In genomic region chr5:112848586-112849280, GRCm38 (mm10) we compare ENCODE assay signal across 8 mouse cellular contexts. TPM values are rescaled to one million over a fixed set of nuclear protein-coding genes. Genes with fewer than 3 reads are reported as not detected.
DNase-seq lines count a peak whose midpoint lies in the region; ATAC-seq and TF ChIP-seq lines count a peak whose summit lies in the region.

No protein-coding gene starts in this region.

- no peaks in the 10 kb centered on the region for H3K36me3 ChIP-seq in intestine, postnatal 0 days (ENCODE audit: control insufficient read depth, insufficient read depth)
- H3K36me3 ChIP-seq in limb, embryonic 15.5 days: no peaks in the 10 kb centered on the region

- no peak overlapping the region for H3K27ac ChIP-seq in intestine, postnatal 0 days (ENCODE audit: low read depth, low read length)
- H3K27ac ChIP-seq in limb, embryonic 15.5 days: no peak overlapping the region

- H3K4me1 ChIP-seq in intestine, postnatal 0 days (replicated peaks; ENCODE audit: control insufficient read depth, insufficient read depth, low read length): no peaks in the 10 kb centered on the region
- H3K4me1 ChIP-seq in limb, embryonic 15.5 days: peaks cover 41% of the 10 kb centered on the region

- ATAC-seq in frontal cortex, adult (ENCODE audit: low TSS enrichment): peak; percentile 52
- ATAC-seq in intestine, postnatal 0 days: peak; percentile 88
- ATAC-seq in limb, embryonic 15.5 days (ENCODE audit: insufficient number of reproducible peaks, low FRiP score, low TSS enrichment, low read depth): no peak
- no peak for ATAC-seq in inflammation-experienced regulatory T-cells, adult 6 months

- H3K9me3 ChIP-seq in intestine, postnatal 0 days (ENCODE audit: control insufficient read depth): no peaks in the 10 kb centered on the region
- no peaks in the 10 kb centered on the region for H3K9me3 ChIP-seq in limb, embryonic 15.5 days

- TF ChIP-seq CTCF in intestine, postnatal 0 days (IDR thresholded peaks at IDR 0.05; ENCODE audit: low read depth): peak; percentile 93

- H3K9ac ChIP-seq in intestine, postnatal 0 days (ENCODE audit: low read depth, low read length): no peak overlapping the region
- H3K9ac ChIP-seq in limb, embryonic 15.5 days: no peak overlapping the region

- H3K27me3 ChIP-seq in intestine, postnatal 0 days (replicated peaks; ENCODE audit: control insufficient read depth, insufficient read depth, low read length): no peaks in the 10 kb centered on the region
- H3K27me3 ChIP-seq in limb, embryonic 15.5 days: peaks cover 29% of the 10 kb centered on the region

- peak overlapping the region; percentile 51 for H3K4me2 ChIP-seq in intestine, postnatal 0 days (replicated peaks; ENCODE audit: low read depth)
- 0 out of 2 replicates have a peak overlapping the region, but pooled peaks have one; percentile 5 for H3K4me2 ChIP-seq in limb, embryonic 15.5 days

- WGBS in intestine, postnatal 0 days: 6% methylated on average over 16 of the region's 16 CpGs
- 4% methylated on average over 16 of the region's 16 CpGs for WGBS in limb, embryonic 15.5 days

- DNase-seq in ovary, postnatal 14 days (ENCODE audit: low spot score): peak; percentile 57
- DNase-seq in ovary, adult 18-20 months (ENCODE audit: low spot score): no peak
- peak; percentile 74 to 84 for DNase-seq in cerebellum, postnatal 14 days
- peak; percentile 82 for DNase-seq in neural tube, embryonic 10.5 days (ENCODE audit: extremely low spot score, low spot score)

- H3K4me3 ChIP-seq in intestine, postnatal 0 days (ENCODE audit: low read depth, low read length): no peak overlapping the region
- no peak overlapping the region for H3K4me3 ChIP-seq in limb, embryonic 15.5 days

RNA-seq across cellular contexts. Expression of gene Myo18b, which starts 47.4 kb away (rescaled TPM):
- 0.08 and 0.09 TPM in 2 replicates for polyA plus RNA-seq in intestine, postnatal 0 days (2015; fragmentation: Nextera tagmentation; extraction: Ambion mirVana)
- 2.0 and 4.1 TPM in 2 replicates for polyA plus RNA-seq in limb, embryonic 15.5 days (2015; fragmentation: Nextera tagmentation; extraction: Ambion mirVana)
- polyA plus RNA-seq in inflammation-experienced regulatory T-cells, adult 6 months (2017; shearing (Covaris generic)): not detected

Comparison
In these comparisons a context has a peak if more than half of its experiments do, and no peak if none do; other contexts are left out.
1. ATAC-seq: peak in frontal cortex, adult (single experiment) and intestine, postnatal 0 days (single experiment); none in limb, embryonic 15.5 days (single experiment) and inflammation-experienced regulatory T-cells, adult 6 months (single experiment).